Mouse (Mus musculus) liver (tissue): ENCODE measurements around the gene Vezf1.
"Not testable (repeated sequence)": the region's sequence is repeated elsewhere in the genome, so short reads cannot be mapped to it uniquely, and the experiment has no call there.

Source experiments
- DNase-seq: peaks from one replicate; pipeline ENCODE4 v3.0.0-alpha.2; 2020; ENCODE audit warnings: mixed read lengths

Gene Vezf1

DNA sequence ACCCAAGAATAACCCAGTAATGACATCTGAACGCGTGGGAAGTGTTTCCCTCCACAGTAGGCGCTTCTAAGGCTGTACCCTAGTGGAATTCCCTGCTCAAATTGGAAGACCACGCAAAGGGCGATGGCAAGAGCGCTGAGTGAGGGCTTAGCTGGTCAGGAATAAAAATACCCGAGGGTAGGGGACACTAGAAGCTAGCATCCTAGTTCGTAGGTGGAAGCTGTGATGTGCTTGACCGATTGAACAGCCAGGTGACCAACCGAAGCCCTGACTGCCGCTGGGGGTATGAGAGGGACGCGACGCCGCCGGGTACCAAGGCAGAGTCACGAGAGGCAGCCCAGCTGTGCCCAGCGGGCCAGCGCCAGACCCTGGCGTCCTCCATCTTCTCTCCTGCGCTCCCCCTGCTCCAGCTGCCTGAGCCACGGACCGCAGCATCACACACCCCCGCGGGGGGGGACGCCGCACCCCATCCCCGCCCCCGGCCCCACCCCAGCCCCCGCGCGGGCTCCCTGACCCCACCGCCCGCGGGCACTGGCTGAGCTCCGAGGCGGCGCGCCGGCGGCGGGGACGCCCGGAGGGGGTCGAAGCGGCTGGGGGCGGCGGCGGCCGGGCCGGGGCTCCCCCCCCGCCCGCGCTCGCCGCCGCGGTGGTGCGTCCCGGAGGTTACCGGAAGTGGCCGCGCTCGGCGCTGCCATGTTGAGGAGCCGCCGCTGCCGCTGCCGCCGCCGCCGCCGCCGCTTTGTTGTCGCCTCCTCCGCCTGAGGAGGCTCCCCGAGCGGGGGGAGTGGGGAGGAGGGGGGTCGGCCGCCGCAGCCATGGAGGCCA is at the start of gene Vezf1:
Gene Vezf1, plus strand, starts transcription at position 694 of the 825 bp plus-strand sequence.
- peak; percentile 84 for DNase-seq

DNA sequence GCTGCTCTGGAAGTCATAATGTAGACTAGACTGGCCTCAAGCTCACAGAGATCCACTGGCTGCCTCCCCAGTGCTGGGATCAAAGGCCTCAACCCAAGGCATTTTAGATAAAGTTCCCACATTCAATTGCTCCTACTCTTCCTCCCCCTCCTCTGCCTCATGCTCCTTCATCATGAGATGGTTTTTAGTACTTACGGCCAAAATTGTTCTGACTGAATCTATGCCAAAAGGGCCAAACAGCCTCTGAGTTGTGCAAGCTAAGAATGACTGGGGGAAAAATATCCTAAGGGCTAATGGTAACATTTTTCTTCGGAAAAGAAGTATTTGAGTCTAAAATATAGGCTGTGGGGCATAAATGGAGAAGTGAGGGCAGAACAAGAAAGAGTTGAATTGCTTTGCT is 44.1 kb upstream of the Vezf1 start:
- no peak for DNase-seq

DNA sequence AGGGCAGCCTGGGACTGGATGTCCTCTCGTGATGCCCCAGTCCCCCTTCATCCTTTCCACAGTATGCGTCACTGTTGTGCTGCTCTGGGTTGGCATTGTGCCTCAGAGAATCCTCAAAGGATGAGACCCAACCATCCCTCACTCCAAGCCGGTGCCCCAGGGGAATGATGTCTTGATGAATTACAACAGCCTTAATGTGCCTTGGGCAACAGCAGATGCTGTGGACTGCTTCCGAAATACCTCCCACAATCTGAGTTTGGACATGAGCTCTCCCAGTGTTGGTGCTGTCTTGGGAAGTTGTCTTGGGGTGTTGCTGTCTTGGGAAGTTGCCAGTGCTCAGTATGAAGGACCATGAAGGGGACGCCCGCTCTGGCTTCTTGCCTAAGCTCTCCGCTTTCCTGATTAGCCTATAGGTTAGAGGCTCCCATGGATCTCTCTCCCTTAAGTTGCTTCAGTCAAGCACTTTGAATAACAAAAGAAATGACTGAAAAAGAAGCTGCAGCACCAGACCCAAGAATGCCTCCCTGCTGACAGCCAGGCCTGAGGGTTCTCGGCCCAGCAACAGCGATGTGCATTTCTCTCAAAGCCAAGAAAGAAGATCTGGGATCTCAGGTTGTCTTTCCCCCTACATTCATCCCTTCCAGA is 40.6 kb upstream of the Vezf1 start:
- DNase-seq, result no peak

DNA sequence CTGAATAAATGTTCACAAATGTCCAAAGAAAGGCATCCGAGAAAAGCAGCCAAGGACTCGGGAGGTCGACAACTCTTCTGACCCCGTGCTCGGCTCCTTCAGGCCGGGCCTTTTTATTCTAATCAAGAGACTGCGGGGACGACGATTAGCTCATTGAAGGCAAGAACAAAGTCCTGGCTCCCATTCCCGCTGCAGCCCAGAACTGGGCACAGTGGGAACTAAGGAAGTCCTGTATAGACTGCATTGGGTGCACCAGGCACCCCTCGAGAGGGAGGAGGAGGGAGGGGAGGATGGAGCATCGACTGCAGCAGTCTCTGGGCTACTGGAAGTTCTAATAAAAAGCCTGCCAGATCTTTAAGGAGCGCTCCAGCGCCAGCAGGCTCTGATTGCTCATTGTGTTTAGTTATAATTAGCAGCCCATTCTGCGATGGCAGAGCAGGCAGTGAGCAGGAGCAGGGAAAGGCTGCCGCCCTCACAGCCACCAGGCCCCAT is 39.8 kb upstream of the Vezf1 start:
- DNase-seq, result no peak

DNA sequence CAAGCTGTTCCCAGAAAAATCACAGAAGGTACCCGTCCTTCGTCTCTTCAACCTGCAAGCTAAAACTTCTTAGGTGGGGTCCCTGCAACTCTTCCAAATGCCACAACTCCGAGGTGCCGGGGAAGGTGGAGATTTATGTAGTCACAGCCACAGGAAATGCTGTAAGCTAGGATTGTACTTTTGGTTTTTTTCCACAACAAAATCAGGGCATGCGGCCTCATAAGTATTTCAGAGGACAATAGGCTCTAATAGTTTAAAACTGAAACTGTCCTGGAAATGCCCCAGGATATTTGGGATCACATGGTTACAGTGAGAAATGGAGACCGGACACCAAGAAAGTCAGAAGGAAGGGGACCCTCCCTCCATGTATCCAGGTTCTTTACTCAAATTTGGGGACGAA is 37.9 kb upstream of the Vezf1 start:
- DNase-seq, result no peak

DNA sequence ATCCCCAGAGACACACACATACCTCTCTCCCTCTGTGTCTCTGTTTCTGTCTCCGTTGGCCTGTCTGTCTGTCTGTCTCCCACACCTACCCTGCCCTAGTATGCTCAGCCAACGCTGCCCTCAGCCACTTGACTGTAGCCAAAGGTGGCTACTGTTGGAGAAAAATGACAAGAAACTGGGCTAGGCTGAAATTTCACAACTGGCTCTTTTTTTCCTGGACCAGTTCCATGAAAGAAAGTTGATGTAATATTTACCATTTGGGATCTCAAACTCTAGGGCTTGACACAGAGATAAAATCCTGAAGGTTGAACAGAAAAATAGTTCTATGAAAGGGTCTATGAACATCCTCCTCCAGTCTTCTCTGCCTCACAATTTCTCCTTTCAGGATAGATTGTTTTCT is 37.2 kb upstream of the Vezf1 start:
- no peak for DNase-seq

DNA sequence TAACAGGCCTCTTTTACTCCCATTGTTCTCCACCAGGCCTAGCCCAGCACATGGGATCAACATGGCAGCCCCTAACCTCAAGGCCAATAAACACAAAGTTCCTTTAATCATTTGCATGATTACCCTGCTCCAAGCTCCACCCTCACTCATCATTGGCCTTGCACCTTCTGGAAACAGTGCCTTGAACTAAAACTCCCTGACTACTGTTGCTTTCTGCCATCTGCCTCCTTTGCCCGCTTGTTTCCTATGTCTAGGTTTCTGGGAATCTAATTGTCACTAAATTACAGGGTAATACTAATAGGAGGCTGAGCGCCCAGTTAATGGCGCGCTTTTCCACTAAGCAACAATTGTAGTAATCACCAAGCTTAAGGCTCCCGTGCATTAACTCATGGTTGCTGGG is 36.3 kb upstream of the Vezf1 start:
- no peak for DNase-seq

DNA sequence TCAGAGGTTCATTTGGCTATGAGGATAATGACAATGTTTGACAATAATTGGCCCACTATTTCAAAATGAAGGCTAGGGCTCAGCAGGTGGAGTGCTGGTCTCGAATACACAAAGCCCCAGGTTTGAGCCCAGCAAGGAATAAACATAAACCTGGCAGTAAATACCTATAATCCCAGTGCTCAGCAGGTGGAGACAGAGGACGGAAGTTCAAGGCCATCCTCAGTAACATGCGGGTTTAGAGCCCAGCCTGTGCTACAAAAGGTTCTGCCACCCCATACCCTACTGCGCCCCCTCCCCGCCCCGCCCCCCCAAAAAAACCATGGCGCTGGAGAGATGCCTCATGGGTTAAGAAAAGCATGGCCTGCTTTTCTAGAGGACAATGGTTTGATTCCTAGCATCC is 32.1 kb upstream of the Vezf1 start:
- no peak for DNase-seq

DNA sequence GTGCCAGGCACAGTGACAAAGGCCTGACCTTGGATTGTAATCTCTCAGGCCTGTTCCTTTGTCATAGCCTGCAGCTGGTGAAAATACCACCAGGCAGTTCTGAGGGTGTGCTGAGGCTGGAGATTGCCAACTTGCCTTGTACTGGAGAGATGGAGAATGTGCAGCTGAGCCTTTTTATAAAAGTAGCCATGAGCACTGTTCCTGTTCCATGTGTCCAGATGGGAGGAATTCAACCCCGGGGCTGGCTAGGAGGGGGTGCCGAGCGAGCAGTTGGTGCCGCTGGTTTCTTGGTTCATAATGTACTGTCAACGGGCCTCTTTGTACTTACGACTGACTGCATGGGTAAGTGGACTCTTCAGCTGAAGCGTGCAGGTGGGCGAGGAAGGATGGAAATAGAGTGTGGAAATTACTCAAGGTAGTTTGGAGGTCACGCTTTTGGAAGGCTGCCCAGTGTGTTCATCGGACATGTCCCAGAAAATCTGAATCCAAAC is 31.3 kb upstream of the Vezf1 start:
- DNase-seq, result no peak

DNA sequence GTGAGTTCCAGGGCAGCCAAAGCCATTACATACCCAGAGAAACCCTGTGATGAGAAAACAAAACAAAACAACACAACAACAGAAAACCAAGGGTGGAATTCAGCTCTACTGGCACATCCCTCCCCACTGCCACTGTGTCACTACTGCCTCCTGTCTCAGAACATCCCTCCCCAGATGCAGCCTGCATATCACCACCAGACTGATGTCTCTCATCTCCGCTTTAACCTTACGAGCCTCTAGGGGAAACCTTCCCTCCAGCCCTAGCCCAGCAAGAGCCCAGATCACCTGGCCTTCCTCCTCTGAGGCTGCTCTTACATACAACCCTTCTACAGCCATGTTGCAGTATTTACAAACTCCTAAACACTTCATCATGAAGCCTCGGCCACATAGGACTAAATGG is 30.7 kb upstream of the Vezf1 start:
- no peak for DNase-seq

DNA sequence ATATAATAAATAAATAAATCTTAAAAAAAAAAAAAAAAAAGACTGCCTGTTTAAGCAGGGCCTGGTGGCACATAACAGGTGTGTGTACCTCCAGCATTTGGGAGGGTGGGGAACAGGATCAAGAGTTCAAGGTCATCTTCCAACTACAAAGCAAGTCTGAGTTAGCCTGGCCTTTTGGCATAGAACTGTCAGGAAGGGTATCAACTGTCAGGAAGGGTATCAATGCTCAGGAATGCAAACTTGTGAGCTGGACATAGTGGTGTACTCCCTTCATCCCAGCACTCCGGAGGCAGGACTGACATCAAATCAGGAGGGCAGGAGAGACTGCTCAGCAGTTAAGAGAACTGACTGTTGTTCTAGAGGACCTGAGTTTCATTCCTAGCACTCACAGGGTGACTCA is 29.0 kb upstream of the Vezf1 start:
- no peak for DNase-seq

DNA sequence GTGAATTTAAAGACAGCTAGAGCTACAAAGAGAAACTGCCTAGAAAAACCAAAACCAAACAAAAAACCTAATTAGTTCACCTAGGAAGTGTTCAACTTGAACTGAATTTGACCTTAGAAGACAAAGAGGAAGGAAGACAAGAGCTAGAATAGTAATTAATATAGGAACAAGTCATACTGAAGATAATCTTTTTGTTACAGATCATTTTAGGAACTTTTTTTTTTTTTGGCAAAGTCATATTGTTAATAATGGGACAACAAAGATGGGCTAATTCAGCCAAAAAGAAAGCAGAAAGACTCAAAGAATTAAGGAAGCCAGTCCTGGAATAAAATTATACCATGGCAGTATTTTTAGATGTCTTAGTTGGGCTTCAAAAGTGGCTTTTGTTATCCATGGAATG is 23.8 kb upstream of the Vezf1 start:
- DNase-seq, result no peak

DNA sequence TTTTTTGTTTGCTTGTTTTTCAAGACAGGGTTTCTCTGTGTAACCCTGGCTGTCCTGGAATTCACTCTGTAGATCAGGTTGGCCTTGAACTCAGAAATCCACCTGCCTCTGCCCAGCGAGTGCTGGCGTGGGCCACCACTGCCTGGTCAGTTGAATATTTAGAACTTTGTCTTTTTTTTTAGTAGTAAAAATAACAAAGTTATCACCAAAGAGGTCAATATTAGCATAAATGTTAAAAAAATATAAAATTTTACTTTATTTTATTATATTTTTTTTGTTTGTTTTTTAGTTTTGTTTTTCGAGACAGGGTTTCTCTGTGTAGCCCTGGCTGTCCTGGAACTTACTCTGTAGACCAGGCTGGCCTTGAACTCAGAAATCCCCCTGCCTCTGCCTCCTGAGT is 22.9 kb upstream of the Vezf1 start:
- DNase-seq, result not testable (repeated sequence)

DNA sequence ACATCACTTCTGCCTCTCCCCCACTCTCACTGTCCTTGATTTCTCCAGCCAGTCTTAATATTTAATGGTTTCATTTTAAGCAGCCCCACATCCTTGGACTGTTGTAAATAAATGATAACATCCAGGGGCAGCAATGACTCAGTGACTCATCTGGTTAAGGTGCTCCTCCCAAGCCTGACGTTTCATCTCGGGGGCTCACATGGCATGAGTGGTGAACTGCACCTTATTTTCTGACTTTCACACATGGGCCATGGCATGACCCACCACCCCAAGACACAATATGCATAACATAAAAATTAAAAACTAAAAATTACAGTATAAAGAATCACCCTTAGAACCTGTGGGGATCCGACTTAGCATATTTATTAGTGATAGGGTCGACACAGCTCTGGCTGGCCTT is 22.2 kb upstream of the Vezf1 start:
- peak; percentile 72 for DNase-seq

DNA sequence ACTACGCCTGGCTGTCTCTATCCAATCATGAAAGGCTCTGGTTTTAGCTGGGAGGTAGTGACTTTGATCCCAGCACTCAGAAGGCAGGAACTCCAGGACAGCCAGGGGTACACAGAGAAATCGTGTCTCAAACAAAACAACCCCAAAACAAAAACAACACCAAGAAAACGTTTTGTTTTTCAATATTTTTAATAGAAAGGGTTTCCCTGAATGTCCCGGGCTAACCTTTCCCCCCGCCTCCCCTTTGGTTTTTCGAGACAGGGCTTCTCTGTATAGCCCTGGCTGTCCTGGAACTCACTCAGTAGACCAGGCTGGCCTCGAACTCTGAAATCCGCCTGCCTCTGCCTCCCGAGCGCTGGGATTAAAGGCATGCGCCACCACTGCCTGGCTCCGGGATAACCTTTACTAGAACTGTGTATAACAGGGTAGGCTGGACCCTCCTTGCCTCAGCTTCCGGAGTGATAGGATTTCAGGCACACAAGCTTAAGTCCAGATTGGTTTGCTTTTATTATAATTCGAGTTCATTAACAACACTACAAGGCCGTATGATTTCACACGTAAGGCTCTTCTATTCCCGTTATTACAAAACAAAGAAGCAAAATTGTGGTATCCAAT is 21.6 kb upstream of the Vezf1 start:
- DNase-seq, result peak; percentile 43

DNA sequence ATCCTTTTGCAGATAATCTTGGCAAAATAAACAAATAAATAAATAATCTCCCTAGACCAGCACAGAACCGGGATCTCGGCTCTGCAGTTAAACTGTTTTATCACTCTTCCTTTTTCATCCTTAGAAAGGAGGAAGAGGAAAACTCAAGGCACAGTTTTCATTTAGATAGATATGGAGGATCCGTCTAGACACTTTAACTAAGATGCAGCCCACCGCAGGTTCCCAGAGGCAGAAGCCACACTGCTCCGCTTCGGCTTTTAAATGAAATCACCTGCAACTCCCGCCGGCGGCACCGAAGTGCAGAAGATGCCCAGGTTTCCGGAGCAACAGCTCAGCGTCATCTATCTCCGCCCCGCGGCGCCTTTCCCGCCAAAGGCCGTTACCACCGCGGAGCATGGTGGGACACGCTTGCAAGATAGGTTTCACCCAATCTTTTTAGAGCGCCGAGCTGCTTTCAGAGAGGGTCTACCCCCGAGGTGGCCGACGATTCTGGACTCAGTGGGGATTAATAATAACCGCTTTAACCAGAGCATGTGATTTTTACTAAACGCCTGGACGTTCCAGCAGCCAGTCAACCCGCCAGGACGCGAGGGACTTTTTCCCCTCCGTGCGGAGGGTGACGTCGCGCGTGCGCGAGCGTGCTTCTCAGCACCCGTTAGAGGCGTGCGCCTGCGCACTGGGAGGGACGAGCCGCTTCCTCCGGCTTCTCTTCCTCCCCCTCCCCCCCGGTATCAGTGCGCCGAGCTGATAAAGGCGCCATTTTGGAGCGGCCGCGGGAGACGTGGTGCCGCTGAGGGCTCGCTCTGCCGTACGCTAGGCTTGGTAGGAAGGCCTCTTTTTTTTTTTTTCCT is 20.9 kb upstream of the Vezf1 start, which contains the start of gene Srsf1:
Gene Srsf1, plus strand, starts transcription at position 430 of the 851 bp plus-strand sequence.
- DNase-seq, result peak; percentile 99

DNA sequence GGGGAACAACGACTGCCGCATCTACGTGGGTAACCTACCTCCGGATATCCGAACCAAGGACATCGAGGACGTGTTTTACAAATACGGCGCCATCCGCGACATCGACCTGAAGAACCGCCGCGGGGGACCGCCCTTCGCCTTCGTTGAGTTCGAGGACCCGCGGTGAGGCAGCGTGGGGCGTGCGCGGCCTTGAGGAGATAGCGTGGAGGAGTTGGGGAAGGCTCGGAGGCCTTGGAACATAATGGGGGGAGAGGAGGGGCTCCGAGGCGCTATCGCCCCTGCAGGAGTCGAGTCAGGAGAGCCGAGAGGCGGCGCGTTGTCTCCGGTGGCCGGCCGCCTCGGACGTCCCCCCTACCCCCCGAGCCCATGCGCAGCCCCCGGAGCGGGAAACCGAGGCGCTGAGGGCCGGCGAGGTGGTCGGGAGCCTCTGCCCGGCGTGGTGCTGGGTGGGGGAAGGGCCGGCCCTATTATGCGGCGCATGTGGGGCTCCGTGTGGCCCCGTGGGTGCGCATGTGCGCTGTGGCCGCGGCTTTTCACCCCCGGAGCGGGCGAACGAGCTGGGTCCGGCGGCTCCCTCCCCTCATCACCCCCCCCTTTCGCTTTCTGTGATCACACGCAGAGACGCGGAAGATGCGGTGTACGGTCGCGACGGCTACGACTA is 20.1 kb upstream of the Vezf1 start:
- DNase-seq, result peak; percentile 74

DNA sequence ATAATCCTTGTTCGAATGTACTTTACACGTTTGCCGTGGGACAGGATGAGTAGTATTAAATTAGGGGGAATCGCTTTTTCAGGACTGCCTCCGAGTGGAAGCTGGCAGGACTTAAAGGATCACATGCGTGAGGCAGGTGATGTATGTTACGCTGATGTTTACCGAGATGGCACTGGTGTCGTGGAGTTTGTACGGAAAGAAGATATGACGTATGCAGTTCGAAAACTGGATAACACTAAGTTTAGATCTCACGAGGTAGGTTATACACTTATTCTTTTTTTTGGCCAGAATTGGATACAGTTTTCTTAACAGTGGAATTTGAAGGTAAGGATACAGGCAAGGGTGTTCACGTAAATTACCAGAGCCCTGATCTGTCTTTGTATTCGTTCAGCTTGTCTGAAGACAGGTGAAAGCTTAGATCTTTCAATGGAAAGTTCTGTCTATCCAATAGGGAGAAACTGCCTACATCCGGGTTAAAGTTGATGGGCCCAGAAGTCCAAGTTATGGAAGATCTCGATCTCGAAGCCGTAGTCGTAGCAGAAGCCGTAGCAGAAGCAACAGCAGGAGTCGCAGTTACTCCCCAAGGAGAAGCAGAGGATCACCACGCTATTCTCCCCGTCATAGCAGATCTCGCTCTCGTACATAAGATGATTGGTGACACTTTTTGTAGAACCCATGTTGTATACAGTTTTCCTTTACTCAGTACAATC is 19.0 kb upstream of the Vezf1 start:
- peak; percentile 49 for DNase-seq

DNA sequence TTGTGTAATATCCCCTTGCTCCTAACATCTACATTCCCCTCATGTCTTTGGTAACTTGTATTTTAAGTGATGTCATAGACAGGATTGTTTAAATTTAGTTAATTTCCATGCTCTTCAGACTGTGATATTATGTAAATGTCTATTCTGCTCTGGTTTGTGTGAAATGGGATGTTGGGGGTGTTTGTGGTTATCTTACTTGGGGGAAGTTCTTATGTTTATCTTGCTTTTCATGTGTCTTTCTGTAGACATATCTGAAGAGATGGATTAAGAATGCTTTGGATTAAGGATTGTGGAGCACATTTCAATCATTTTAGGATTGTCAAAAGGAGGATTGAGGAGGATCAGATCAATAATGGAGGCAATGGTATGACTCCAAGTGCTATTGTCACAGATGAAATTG is 18.3 kb upstream of the Vezf1 start:
- DNase-seq, result no peak

DNA sequence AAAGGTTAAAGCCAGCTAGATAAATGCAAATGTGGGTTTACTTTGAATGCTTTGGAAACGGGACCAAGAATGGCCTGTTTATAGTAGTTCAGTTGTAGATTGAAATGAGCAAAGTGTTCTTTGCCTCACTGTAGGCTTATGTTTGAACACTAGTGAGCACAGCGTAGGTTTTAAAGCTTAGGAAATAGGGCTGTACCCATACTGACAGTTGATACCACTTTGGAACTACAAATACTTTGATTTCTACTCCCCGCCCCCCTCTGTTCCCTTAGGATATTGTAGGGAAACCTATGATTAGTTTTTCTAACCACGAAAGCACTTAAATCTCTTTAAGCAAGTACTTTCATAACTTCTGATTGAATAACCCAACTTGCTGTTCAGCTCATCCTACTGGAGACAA is 15.4 kb upstream of the Vezf1 start:
- DNase-seq, result no peak

DNA sequence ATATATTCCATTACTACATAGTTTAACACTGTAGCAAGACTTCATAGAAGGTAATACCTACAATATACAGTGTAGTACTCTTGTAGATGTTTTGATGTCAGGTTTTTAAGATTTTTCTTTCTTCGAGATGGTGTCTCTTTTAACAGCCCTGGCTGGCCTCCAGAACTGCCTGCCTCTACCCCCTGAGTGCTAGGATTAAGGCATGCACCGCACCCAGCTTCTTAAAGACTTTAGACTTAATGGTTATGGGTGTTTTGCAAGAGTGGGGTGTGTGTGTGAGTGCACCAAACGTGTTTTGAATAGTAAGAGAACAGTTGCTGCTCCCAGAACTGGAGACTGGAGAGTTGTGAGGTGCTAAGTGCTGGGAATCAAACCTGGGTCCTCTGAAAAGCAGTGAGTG is 14.3 kb upstream of the Vezf1 start:
- DNase-seq, result no peak

DNA sequence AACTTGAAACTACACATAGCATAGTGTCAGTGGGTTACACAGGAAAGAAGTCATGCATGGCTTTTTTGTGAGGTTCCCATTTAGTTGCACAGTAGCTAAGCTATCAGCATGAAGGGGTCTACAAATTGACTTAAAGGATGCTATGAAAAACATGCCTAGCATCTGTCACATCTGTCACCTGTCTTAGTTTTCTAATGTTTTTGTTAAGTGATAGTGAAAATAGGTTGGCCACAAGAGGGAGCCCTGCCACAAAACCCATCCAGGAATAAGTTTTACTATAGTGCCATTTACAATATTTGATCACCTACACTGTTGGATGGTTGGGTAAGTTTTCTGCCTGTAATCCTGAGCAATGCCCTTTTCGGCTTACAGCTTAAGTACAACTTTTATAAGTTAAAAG is 13.5 kb upstream of the Vezf1 start:
- DNase-seq, result peak; percentile 45
